Mouse (Mus musculus) kidney, adult 8-10 months (tissue): ENCODE measurements around the gene Tdrd9.
A peak's percentile ranks its signal among the peaks of the same experiment; 100 is the strongest.
"Not testable (repeated sequence)": the region's sequence is repeated elsewhere in the genome, so short reads cannot be mapped to it uniquely, and the experiment has no call there.

ENCODE experiments used
- DNase-seq, 2 experiments: peaks; one replicate each; pipeline ENCODE4 v3.0.0; 2022

Gene Tdrd9

GRCm38 (mm10) chr12:112033409-112033975 is 62.1 kb downstream of the Tdrd9 start:
- DNase-seq, result no peak

- DNase-seq, result not testable (repeated sequence)
Measured at GRCm38 (mm10) chr12:112035341-112036100, 64.2 kb downstream of the Tdrd9 start.

DNA sequence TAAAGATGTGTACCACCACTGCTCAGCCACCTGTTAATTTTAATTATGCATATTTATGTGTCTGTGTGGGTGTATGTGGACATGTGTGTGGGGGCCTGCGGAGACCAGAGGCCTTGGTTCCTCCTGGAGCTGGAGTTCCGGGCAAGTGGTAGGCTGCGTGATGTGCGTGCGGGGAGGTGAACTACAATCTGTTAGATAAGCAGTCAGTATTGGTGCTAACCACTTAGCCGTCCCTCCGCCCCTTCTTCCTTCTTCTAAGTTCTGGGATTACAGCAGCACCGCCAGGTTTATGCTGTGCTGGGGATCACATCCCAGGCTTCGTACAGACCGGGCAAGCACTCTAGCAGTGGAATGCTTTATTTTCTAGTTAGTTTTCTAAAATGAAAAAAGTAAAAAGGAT is 67.1 kb downstream of the Tdrd9 start:
- no peak for DNase-seq

GRCm38 (mm10) chr12:112039169-112039568 is 67.8 kb downstream of the Tdrd9 start:
- no peak for DNase-seq

GRCm38 (mm10) chr12:112042681-112043080 is 71.3 kb downstream of the Tdrd9 start:
- no peak for DNase-seq

DNA sequence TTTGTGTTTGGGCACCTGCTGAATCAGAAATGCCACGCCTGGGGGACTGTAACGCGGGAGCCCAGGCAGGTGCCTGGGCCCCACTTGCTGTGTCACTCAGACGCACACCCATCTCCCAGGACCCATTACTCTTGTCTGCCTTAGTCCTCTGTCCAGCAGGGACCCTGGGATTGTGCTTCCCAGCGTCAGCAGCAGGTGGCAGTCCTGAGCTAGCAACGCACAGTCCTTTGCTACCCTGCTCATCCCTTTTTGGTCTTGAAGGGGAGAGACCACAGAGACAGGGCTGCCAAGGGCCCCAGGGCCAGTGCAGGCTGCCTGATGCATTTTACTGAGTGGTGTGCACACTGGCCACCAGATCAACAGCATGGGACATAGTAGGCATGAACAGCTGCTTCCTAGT is 106.3 kb downstream of the Tdrd9 start:
- DNase-seq, result peak; percentile 59 to 87

DNA sequence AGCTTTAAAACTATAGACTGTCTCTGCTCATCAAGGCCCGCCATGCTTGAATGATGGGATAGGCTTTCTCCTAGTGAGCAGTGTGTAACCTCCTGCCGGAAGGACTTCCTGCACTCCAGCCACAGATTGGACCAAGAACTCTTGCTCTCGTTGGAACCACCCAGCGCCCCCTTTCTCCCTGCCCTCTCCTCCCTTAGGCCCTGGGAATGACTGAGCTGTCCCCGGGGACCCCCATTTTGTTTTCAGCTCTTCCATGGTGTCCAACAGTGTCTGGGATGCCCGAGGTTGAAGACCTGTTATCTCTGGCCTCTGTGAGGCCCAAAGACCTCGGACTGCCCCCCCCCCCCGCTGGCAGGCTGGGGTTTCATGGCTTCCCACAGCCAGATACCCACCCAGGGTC is 108.6 kb downstream of the Tdrd9 start:
- no peak for DNase-seq

- no peak for DNase-seq
Measured at GRCm38 (mm10) chr12:112080911-112081310, 109.6 kb downstream of the Tdrd9 start.

GRCm38 (mm10) chr12:112082241-112082640 is 110.9 kb downstream of the Tdrd9 start:
- peak in 1 of 2 experiments; percentile 22 for DNase-seq

DNA sequence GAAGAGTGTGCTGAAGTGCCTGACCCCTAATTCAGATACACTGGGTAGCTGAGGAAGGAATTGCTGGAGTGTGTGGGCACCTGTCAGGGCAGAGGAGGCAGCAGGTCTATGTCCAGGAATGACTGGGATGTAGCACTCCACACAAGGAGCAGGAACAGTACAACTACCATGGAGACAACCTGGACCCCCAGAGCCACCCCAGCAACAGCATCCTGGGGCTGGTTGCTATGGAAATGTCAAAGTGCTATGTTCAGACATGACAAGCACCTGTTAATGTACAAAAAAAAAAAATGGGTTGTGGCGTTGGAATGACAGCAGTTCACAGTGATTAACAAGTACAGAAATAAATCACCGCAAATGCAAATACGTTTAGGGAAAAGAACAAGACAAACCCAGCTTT is 114.9 kb downstream of the Tdrd9 start:
- DNase-seq, result no peak

- no peak for DNase-seq
Measured at GRCm38 (mm10) chr12:112086726-112087125, 115.4 kb downstream of the Tdrd9 start.

GRCm38 (mm10) chr12:112088609-112089324 is 117.4 kb downstream of the Tdrd9 start:
- no peak for DNase-seq

- DNase-seq, result peak; percentile 53 to 76
Measured at GRCm38 (mm10) chr12:112091054-112091453, 119.7 kb downstream of the Tdrd9 start.

- no peak for DNase-seq
Measured at GRCm38 (mm10) chr12:112094261-112094880, 123.0 kb downstream of the Tdrd9 start.

DNA sequence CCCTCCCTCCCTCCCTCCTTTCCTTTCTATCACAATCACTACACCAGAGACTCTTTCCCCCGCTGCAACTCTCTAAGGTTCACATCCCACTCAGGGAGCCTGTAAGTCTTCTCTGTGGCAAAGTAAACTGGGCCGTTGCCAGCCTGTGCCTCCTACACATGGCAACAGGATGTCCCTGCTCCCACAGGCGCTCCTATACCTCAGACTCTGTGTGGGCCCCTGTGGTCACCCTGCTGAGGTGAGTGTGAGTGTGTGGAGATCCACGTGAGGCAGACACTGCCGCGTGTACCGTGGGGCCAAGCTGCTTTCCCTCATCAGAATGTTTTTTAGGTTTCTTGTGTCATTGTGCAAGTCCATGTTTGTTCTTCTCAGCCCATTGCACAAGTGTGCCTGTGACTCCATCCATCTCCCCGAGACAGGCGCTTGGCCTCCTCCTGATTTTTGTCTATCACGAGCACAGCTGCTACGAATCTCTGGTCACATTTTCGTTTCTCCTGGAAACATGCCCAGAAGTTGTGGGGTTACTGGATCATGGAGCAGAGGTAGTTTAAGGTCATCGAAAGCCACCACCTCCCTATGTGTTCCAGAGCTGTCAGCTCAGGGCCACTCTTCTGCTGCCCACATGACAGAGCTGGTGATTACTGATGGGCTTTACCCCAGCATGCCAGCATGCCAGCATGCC is 124.8 kb downstream of the Tdrd9 start:
- DNase-seq, result peak; percentile 42 to 64

- DNase-seq, result no peak
Measured at GRCm38 (mm10) chr12:112096733-112097117, 125.4 kb downstream of the Tdrd9 start.

GRCm38 (mm10) chr12:112100106-112100505 is 128.7 kb downstream of the Tdrd9 start:
- DNase-seq, result no peak

- no peak for DNase-seq
Measured at GRCm38 (mm10) chr12:112101045-112101444, 129.7 kb downstream of the Tdrd9 start.

- no peak for DNase-seq
Measured at GRCm38 (mm10) chr12:112103179-112103578, 131.8 kb downstream of the Tdrd9 start.

DNA sequence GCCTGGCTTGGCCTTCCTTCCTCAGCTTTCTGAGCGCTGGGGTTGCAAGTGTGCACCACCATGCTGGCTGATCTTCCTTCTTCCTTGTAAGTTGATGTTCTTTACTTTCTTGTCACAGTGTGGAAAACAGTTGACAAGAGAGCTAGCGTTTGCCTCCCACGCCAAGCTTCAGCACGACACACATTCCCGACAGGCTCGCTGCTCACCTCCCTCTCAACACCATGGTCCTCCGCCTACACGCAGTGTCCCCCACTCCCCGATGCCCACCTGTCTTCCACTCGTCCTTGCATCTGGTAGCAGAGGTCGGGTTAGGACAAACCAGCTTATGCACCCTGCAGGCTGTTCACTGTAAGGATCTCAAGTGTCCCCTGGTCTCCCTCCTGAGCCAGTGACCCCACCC is 133.5 kb downstream of the Tdrd9 start:
- DNase-seq, result no peak

- peak; percentile 67 to 68 for DNase-seq
Measured at GRCm38 (mm10) chr12:112106541-112106971, 135.2 kb downstream of the Tdrd9 start, which contains the start of gene Aspg. Gene Aspg (plus strand): TSS chr12:112106679.

DNA sequence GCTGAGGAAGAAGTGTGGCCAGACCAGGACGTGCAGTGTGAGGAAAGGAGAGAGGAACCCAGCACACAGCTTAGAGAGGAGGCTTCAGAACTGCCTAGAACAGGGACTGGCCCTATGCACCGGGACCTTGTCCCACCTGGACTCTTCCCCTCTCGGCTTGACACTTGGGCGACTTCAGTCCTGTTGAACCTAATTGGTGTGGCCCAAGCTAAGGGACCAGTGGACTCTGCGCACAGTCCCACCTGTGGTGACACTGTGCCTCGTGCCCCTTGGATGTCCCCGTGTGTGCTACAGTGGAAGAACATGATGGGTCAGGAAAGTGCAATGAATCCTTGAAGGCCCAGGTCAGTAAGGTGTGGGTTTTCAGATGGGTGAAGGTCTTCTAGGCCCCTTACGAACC is 136.3 kb downstream of the Tdrd9 start:
- no peak for DNase-seq
